Mouse (Mus musculus): ENCODE results near the gene Plcb1.

DNA sequence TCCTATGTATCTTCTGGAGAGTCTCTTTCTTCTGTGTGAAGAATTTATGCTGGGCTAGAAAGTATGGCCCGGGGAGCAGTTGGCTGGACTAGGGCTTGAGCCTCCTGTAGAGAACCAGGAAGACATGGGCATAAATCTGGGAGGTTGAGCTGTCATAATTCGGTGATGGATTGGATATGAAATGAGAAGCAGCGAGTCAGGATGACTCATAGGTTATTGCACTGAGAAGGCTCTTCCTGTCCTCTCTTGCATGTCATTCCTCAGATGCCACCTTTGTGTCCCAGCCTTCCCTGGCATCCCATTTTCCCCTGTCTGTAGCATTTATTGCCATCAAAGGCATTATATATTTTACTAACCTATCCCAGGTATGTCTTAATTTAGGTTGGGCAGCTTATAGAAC lies 267.5 kb downstream of the Plcb1 start:
- TF ChIP-seq CTCF (IDR thresholded peaks at IDR 0.05; ENCODE audit: insufficient read depth, low read length) (no peak), POLR2A (IDR thresholded peaks at IDR 0.05; ENCODE audit: borderline replicate concordance, extremely low read depth, low read depth, low read length) (no peak)

Data from lung, adult 2 months (tissue).